Mouse (Mus musculus) kidney, postnatal 25 days (tissue): ENCODE measurements around the gene Hist1h2ak.
A peak's percentile ranks its signal among the peaks of the same experiment; 100 is the strongest.
"Not testable (repeated sequence)": the region's sequence is repeated elsewhere in the genome, so short reads cannot be mapped to it uniquely, and the experiment has no call there.

Experiments used
- DNase-seq, 2 experiments: peaks; one replicate each; pipeline ENCODE4 v3.0.0; 2021; ENCODE audit warnings: mixed read lengths in 2 of 2

Gene Hist1h2ak

GRCm38 (mm10) chr13:21753524-21754285 lies at the start of gene Hist1h2ak, which contains the start of gene Hist1h2bn:
TSS of gene Hist1h2ak (minus strand) at chr13:21753827.
TSS of gene Hist1h2bn (plus strand) at chr13:21754123.
- peak; percentile 53 to 62 for DNase-seq

GRCm38 (mm10) chr13:21803058-21803457 lies 49.4 kb upstream of the Hist1h2ak start:
- not testable (repeated sequence) for DNase-seq

GRCm38 (mm10) chr13:21797163-21797562 lies 43.5 kb upstream of the Hist1h2ak start:
- not testable (repeated sequence) for DNase-seq

DNA sequence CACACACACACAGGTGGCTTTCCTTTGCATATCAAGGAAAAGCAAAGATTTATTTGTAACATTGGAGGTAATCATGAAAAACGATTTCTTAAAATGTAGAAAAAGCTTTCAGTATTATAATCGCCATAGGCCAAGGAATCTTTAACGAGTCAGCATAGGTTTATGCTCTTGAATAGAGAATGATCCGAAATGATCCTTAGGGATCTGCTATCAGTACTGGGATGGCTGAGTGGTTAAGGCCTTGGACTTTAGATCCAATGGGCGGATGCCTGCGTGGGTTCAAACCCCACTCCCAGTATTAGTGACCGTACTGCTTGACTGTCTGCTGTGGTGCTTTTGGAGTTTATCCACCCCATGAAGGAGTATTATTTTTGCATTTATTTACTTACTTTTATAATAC lies 42.0 kb upstream of the Hist1h2ak start:
- no peak for DNase-seq

- DNase-seq = no peak
These were observed 37.1 kb upstream of the Hist1h2ak start for GRCm38 (mm10) chr13:21790601-21791283.

- DNase-seq = no peak
These were observed 36.3 kb upstream of the Hist1h2ak start for GRCm38 (mm10) chr13:21789925-21790324.

- DNase-seq = no peak
These were observed 34.4 kb upstream of the Hist1h2ak start for GRCm38 (mm10) chr13:21787760-21788593.

- DNase-seq = peak; percentile 88 to 90
These were observed 33.4 kb upstream of the Hist1h2ak start, which contains the start of the genes Hist1h2an and Hist1h2bp for GRCm38 (mm10) chr13:21786899-21787629. TSS of gene Hist1h2an (minus strand) at chr13:21787218. TSS of gene Hist1h2bp (plus strand) at chr13:21787461.

DNA sequence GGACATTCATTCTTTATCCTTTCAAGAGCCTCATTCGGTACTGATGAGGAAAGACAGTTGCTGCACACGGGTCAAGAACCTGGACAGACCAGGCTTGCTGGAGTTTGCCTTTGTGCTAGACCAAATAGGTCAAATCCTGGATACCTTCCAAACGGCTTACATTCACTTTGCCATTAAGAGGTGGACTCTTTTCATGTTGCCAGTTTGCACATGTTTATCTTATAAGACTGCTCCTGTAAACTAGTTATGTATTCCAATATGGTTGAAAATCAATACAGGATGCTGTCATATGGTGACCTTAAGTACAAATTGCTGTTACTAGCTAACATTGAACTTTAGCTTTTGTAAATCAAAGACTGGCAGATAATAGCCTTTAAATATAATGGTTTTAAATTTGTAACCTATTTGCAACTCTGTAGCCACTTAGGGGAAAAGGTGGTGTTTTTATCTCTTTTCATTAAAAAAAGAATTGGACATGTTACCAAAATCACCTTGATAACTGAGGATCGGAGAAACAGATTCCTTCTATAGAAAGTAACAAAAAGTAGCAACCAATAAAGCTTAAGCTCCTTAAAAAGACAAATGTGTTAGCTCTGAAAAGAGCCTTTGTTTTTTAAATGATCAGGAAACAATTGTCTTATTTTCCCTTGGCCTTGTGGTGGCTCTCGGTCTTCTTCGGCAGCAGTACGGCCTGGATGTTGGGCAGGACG lies 32.7 kb upstream of the Hist1h2ak start:
- no peak for DNase-seq

GRCm38 (mm10) chr13:21784311-21784710 lies 30.7 kb upstream of the Hist1h2ak start:
- DNase-seq = no peak

DNA sequence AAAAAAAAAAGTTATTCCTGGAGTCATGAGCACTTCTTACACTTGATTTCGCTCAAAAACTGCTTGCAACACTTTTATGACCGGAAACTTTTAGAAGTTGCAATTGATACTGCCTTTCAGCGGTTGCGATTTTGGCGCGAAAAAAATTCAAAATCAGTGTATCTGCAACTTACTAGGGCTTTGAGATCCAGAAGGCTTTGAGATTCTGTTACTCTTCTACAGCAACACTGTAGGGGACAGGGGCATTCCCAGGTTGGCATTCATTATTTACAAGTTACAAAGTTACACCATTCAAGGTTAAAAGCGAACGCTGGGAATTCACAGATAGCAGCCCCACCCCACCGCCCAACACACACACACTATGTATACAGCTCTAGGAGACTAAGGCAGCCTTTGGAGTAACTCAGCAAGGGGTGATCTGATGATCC lies 30.1 kb upstream of the Hist1h2ak start:
- DNase-seq = peak in 1 of 2 experiments; percentile 13

- DNase-seq = peak; percentile 52 to 65
These were observed 29.6 kb upstream of the Hist1h2ak start, which contains the start of gene Hist1h3i for GRCm38 (mm10) chr13:21783255-21783617. TSS of gene Hist1h3i (minus strand) at chr13:21783370.

DNA sequence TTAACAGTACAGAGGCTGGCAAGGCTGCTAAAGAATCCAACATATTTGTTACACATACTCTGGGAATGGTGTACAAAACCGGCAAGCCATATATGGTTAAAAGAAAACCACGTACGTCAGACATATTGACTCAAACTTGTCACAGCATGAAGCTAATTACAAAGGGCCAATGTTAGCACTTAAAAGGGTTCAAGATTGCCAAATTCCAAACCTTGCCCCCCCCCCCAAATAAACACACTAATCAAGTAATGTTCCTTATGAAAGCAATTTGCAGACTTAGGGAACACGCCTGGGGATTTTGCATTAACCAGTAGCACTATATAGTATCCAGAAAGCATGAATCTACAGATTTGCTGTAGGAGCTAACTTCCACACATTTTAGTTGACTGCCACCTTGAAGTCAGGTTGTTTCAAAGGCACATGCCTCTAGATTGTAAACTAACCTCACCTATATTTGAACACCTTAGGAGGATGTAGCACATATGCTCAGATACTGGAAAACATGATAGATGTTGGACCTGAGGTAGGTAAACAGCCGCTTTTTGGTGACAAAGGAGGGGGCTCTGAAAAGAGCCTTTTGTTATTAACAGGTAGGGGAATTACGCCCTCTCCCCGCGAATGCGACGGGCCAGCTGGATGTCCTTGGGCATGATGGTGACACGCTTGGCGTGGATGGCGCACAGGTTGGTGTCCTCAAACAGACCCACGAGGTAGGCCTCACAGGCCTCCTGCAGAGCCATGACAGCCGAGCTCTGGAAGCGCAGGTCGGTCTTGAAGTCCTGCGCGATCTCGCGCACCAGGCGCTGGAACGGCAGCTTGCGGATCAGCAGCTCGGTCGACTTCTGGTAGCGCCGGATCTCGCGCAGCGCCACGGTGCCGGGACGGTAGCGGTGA lies 29.0 kb upstream of the Hist1h2ak start:
- DNase-seq = not testable (repeated sequence)

GRCm38 (mm10) chr13:21781639-21782038 lies 28.0 kb upstream of the Hist1h2ak start:
- DNase-seq = no peak

DNA sequence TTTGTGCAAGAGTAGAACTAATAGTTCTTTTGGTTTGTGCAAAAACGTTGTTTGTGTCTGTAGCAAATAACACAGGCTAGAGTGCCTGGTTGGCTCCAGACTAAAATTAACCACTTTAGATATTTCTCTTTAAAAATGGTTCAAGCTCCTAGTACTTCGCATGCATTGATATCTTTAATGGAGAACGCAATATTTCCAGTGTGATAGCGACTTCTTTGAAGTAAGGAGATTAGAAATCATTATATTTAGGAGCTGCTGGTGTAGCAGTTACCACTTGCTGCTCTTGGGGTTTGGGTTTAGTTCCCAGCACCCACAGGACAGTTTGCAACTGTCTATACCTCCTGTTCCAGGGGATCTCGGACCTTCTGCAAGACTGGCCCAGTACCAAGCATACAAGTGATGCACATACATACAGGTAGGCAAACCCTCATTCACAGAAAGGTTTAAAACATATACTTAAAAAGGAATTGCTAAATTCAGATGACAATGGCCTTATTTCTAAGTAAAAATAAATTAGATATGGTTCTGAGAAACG lies 27.5 kb upstream of the Hist1h2ak start:
- no peak for DNase-seq

DNA sequence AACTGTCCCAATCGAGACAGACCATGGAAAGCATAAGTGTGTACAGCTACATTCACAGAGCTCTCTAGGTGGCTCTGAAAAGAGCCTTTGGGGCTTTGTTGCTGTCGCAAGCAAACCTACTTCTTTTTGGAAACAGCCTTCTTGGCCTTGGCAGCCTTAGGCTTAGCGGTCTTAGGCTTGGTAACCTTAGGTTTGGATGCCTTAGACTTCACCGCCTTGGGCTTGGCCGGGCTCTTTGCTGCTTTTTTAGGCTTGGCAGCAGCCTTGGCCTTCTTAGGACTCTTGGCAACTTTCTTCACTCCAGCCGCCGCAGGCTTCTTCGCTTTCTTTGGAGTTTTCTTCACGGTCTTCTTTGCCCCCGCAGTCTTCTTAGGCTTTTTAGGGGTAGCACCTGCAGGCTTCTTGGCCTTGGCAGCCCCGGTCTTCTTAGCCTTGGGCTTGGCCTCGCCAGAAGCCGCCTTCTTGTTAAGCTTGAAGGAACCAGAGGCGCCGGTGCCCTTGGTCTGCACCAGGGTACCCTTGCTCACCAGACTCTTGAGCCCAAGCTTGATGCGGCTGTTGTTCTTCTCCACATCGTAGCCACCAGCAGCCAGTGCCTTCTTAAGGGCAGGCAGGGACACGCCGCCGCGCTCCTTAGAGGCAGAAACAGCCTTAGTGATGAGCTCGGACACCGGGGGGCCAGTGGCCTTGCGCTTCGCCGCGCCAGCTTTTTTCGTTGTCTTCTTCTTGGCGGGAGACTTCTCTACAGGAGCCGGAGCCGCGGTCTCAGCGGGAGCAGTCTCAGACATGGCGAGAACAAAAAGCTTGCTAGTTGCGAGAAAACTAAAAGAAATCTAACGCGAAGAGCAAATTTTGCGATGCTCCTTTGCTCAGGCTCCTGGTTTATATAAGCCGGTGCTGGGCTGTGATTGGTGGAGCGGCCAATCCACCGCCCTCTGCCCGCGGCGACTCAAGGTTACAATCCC lies 26.4 kb upstream of the Hist1h2ak start, which contains the start of gene Hist1h1b:
TSS of gene Hist1h1b (minus strand) at position 859 of the 965 bp plus-strand sequence.
- peak; percentile 39 to 65 for DNase-seq

GRCm38 (mm10) chr13:21778814-21779766 lies 25.5 kb upstream of the Hist1h2ak start:
- peak; percentile 74 to 84 for DNase-seq
